Mouse (Mus musculus): Measurements from ENCODE around the gene Gm49387.

- TF ChIP-seq MYOG (IDR thresholded peaks at IDR 0.05; ENCODE audit: control insufficient read depth in 1 of 3, insufficient read depth in 1 of 3, insufficient read length in 2 of 3, low read depth in 2 of 3), result no peak
- TF ChIP-seq CEBPB (IDR thresholded peaks at IDR 0.05; ENCODE audit: insufficient read depth, poor library complexity, severe bottlenecking), result no peak
- no peak for TF ChIP-seq POLR2A (IDR thresholded peaks at IDR 0.05; ENCODE audit: insufficient read length, low read depth)
- TF ChIP-seq USF1 (IDR thresholded peaks at IDR 0.05; ENCODE audit: low read depth), result no peak
- TF ChIP-seq REST (IDR thresholded peaks at IDR 0.05; ENCODE audit: insufficient read depth, insufficient read length), result no peak
Observed at GRCm38 (mm10) chr14:31685680-31686079, 45.0 kb upstream of the Gm49387 start.

Measured in myocyte (in vitro differentiated cells).